Mouse (Mus musculus) embryonic facial prominence, embryonic 10.5 days (tissue): ENCODE measurements around the gene Rhot2. TPM values are rescaled to one million over a fixed set of nuclear protein-coding genes. Genes with fewer than 3 reads are reported as not detected.

Experiments used
- DNase-seq: peaks from one replicate; pipeline ENCODE4 v3.0.0-alpha.2; 2017; ENCODE audit warnings: low spot score
- H3K27ac ChIP-seq: fragments of 300-500 bp; sonication (generic); replicated peaks from 2 replicates; pipeline ENCODE4 v1.5.1; 2016; ENCODE audit warnings: mild to moderate bottlenecking
- H3K27me3 ChIP-seq: fragments of 300-500 bp; sonication (generic); replicated peaks from 2 replicates; pipeline ENCODE4 v1.6.1; 2016; ENCODE audit warnings: low read depth, mild to moderate bottlenecking; ENCODE audit not compliant: poor library complexity, severe bottlenecking
- H3K36me3 ChIP-seq: fragments of 300-500 bp; sonication (generic); replicated peaks from 2 replicates; pipeline ENCODE4 v1.6.1; 2016; ENCODE audit warnings: mild to moderate bottlenecking, moderate library complexity
- H3K4me1 ChIP-seq: fragments of 300-500 bp; sonication (generic); 2 replicates; pipeline ENCODE4 v1.6.1; 2016
- H3K4me3 ChIP-seq: fragments of 300-500 bp; sonication (generic); 2 replicates; pipeline ENCODE4 v1.5.1; 2016; ENCODE audit warnings: mild to moderate bottlenecking, moderate library complexity
- H3K9me3 ChIP-seq: fragments of 300-500 bp; sonication (generic); 2 replicates; pipeline ENCODE4 v1.6.1; 2016; ENCODE audit warnings: mild to moderate bottlenecking
- whole genome bisulfite sequencing: fragments of 180-500 bp; shearing (Covaris S2); methylation state at CpG from one replicate; pipeline ENCODE4 v1.1.7; 2016; 5-methylcytosine and 5-hydroxymethylcytosine counted together
- polyA plus RNA-seq: library from polyadenylated mRNA; unstranded; fragments of >200 nt; fragmentation: Nextera tagmentation; extraction: Ambion mirVana; gene quantifications from 2 replicates; pipeline ENCODE4 v1.2.1, GENCODE M21; 2016

The Rhot2 gene
- polyA plus RNA-seq, 1 experiment from 2014 or later = 27.2 TPM

DNA sequence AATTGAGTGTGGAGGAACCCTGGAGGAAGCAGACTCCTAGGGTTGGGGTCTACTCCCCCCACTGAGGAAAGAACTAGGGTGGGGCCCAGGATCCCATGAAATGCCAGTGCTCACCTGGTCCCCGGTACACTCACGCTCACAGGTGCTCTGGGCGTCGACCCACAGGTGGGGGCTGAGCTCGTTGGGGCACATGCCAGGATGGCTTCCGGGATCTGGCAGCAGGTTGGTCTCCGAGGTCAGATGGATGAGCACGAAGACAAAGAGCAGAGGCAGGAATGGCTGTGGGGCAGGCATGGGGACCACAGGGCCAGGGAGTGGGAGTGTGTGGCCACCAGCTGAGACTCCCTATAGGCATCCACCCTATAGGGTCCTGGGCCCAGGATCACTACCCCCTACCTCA is 35.1 kb upstream of the Rhot2 start:
- no peaks in the 10 kb centered on the region for H3K9me3 ChIP-seq
- no peaks in the 10 kb centered on the region for H3K27me3 ChIP-seq
- 71% methylated on average over 8 of the region's 8 CpGs for WGBS
- peaks cover 59% of the 10 kb centered on the region for H3K36me3 ChIP-seq
- H3K4me3 ChIP-seq = peak overlapping the region; percentile 36
- DNase-seq = no peak
- H3K4me1 ChIP-seq = peaks cover 91% of the 10 kb centered on the region
- H3K27ac ChIP-seq = peak overlapping the region; percentile 89

DNA sequence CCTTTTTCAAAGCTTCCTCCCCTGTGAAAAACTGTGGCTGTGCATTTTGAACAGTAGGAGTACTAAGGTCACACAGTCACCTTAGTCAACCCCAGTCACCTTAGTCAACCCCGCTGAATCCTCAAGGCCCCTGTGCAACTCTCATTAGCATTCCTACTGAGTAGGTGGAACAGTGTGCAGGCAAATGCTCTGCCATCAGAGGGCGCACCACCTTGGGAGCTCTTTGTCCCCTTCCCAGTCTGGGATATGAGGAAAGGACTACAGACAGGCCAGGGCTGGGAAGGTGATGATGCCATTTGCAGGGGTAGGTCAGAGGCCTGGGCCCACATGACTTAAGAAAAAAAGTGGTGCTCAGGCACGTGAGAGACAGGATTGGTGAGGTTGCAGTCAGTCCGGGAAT is 34.6 kb upstream of the Rhot2 start:
- Histone ChIP-seq H3K27me3 (no peaks in the 10 kb centered on the region), H3K4me3 (peak overlapping the region; percentile 36), H3K4me1 (peaks cover 88% of the 10 kb centered on the region), H3K9me3 (no peaks in the 10 kb centered on the region), H3K27ac (peak overlapping the region; percentile 89), H3K36me3 (peaks cover 54% of the 10 kb centered on the region)
- WGBS = 49% methylated on average over 4 of the region's 4 CpGs
- peak; percentile 54 for DNase-seq

DNA sequence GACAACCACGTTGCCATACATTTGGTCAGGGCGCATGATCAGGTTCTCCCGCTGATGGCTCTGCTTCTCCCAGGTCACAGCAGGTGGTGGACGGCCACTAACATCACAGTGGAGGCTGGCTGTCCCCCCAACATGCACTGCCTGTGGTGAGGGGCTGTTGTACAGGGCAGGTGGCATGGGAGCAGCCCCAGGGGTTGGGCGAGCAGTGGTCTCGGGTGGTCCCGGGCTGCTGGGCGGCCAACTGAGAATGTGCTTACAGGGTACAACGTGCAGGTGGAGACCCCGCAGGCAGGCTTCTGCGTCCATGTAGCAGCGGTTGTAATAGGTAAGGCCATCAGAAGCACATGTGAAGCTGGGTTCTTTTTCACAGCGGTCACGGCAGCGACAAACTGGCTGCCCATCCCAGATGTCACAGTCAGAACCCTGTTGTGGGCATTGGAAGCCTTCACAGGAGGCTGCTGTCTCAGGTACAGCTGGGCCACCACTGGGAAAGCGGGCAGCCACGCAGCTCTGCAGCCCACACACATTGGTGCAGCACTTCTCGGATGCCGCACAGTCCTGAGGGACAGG is 34.0 kb upstream of the Rhot2 start:
- peaks cover 88% of the 10 kb centered on the region for H3K4me1 ChIP-seq
- DNase-seq = no peak
- WGBS = 89% methylated on average over 19 of the region's 19 CpGs
- no peaks in the 10 kb centered on the region for H3K27me3 ChIP-seq
- H3K4me3 ChIP-seq = peak overlapping the region; percentile 36
- no peaks in the 10 kb centered on the region for H3K9me3 ChIP-seq
- H3K27ac ChIP-seq = peak overlapping the region; percentile 89
- peaks cover 49% of the 10 kb centered on the region for H3K36me3 ChIP-seq

DNA sequence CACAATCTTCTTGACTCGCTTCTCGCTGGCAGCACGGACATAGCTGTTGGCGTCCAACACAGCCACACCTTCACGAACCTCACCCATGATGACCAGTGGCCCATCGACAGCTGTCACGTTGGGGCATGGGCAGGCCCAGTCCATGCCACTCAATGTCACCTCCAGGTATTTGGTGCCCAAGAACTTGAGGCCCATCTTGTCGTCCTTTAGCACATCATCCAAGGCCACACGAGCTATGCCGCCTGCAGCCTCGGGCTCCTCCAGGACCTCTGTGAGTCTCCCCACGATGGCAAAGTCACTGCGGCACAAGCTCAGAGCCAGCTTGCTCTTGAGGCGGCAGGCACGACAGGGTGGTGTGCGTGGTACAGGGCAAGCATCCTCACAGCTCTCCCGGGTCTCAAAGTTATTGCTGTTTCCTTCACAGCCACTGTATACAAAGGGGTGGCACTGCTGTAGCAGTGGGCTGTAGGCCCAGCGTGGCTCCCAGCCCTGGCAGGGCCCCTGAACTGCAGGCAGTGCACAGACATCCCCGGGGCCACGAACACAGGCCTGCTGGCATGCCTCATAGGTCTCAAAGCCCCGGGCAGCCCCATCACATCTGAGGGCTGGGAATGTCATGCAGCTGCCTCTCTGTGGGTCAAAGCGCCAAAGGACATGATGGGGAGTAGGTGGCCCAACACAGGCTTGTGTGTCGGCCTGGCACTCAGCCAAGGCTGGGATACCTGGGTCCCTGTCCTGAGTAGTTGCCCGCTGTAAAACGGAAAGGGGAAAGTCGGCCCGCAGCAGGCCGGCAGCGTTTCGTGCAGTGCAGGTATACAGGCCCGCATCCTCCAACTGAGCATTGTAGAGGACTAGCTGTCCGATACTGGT is 33.3 kb upstream of the Rhot2 start:
- no peak for DNase-seq
- Histone ChIP-seq H3K9me3 (no peaks in the 10 kb centered on the region), H3K27ac (no peak overlapping the region), H3K27me3 (no peaks in the 10 kb centered on the region), H3K4me1 (peaks cover 85% of the 10 kb centered on the region), H3K4me3 (no peak overlapping the region), H3K36me3 (peaks cover 41% of the 10 kb centered on the region)
- 94% methylated on average over 32 of the region's 32 CpGs for WGBS

DNA sequence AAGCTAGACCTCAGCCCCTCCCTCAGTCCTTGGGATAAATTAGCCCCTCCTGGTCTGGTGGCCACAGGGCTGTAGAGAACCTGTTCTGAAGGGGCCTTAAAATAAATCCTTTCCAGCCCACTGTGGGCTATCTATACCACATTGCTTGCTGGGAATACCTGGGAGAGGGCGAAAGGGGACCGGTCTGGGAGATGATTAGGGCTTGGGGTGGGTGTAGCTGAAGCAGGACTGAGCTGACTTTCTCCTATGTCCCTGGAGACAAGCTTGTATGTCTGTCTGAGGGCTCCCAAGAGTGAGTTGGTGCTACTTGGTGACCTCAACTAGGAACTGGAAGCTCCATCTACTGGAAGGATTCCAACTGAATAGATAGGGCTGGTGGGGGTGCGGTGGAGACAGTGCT is 32.4 kb upstream of the Rhot2 start:
- no peaks in the 10 kb centered on the region for H3K27me3 ChIP-seq
- no peak for DNase-seq
- H3K27ac ChIP-seq = no peak overlapping the region
- WGBS = 89% methylated on average over 3 of the region's 3 CpGs
- H3K9me3 ChIP-seq = no peaks in the 10 kb centered on the region
- H3K36me3 ChIP-seq = peaks cover 32% of the 10 kb centered on the region
- peak overlapping the region; percentile 73 for H3K4me3 ChIP-seq
- H3K4me1 ChIP-seq = peaks cover 80% of the 10 kb centered on the region

DNA sequence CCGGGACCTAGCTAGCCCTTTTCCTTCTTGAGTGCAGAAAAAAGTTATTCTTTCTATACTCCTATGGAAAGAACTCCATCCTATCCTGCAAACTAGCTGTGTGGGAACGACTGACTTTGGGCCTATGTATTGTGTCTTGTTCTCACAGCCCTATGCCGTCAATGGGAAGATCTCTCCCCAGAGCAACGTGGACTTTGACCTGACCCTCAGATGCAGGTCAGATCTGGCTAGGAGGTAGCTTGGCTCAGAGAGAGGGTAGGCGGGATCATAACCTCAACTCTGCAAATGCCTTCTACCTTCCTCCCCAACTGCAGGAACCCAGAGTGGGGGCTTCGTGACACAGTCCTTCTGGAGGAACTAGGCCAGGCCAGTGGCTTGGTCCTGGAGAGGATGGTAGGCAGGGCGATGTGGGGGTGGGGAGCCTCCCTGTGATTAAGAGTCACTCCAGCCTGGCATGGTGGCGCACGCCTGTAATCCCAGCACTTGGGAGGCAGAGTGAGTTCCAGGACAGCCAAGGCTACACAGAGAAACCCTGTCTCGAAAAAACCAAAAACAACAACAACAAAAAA is 31.8 kb upstream of the Rhot2 start:
- peak overlapping the region; percentile 73 for H3K4me3 ChIP-seq

DNA sequence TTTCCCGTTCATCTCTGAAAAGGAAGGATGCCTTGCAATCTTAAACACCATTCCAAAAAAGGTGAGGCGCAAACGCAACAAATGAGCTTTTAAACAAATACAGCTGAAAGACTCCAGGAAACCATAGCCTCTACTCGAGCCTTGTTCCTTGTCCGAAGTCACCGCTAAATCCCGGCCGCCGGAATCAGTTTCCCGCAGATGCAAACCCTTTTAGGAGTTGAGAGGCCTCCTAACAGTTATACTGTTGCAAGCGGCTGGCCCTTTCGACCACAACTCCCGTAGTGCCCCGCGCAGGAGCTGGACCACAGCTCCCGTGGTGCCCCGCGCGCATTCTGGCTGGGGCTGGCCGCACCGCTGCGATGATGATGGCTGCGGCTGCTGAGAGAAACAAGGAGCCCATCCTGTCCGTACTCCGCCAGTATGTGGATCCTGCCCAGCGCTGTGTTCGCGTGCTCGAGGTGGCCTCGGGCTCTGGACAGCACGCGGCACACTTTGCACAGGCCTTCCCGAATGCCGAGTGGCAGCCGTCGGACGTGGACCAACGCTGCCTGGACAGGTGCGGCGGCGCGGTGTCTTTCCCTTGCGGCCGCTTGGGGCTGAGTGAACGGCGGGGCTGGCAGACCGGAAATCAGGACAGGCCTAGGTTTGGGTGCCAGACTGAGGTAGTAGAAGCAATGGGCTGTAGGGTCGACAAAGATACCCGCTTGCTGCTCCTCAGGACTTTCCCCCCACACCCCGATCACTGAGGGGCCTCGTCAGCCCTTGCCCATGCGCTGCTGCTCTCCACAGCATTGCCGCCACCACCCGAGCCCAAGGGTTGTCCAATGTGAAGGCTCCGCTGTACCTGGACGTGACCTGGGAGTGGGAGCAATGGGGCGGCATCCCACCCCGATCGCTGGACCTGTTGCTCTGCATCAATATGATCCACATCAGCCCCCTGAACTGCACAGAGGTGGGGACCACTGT is 30.8 kb upstream of the Rhot2 start:
- H3K9me3 ChIP-seq = no peaks in the 10 kb centered on the region
- whole genome bisulfite sequencing = 2% methylated on average over 59 of the region's 59 CpGs

More for the DNA sequence above, 31.8 kb upstream of the Rhot2 start:
- Histone ChIP-seq H3K27me3 (no peaks in the 10 kb centered on the region), H3K4me1 (peaks cover 74% of the 10 kb centered on the region), H3K9me3 (no peaks in the 10 kb centered on the region), H3K36me3 (peaks cover 32% of the 10 kb centered on the region), H3K27ac (peak overlapping the region; percentile 91)
- no peak for DNase-seq
- WGBS = 48% methylated on average over 10 of the region's 10 CpGs

GRCm38 (mm10) chr17:25874721-25875170 is 30.1 kb upstream of the Rhot2 start, which contains the start of gene Mettl26:
Mettl26 (plus strand) TSS chr17:25875074.
- peaks cover 29% of the 10 kb centered on the region for H3K36me3 ChIP-seq
- DNase-seq = peak; percentile 92
- peak within 1 kb of the TSS; percentile 73 for H3K4me3 ChIP-seq
- H3K27ac ChIP-seq = peak within 1 kb of the TSS; percentile 91
- H3K27me3 ChIP-seq = no peaks in the 10 kb centered on the region
- peaks cover 57% of the 10 kb centered on the region for H3K4me1 ChIP-seq
- H3K9me3 ChIP-seq = no peaks in the 10 kb centered on the region
- under 1% methylated on average over 25 of the region's 25 CpGs for WGBS

More for the DNA sequence above, 30.8 kb upstream of the Rhot2 start:
- Histone ChIP-seq H3K36me3 (peaks cover 32% of the 10 kb centered on the region), H3K4me3 (peak overlapping the region; percentile 73), H3K4me1 (peaks cover 64% of the 10 kb centered on the region), H3K27ac (peak overlapping the region; percentile 91), H3K27me3 (no peaks in the 10 kb centered on the region)
- DNase-seq = peak; percentile 93

DNA sequence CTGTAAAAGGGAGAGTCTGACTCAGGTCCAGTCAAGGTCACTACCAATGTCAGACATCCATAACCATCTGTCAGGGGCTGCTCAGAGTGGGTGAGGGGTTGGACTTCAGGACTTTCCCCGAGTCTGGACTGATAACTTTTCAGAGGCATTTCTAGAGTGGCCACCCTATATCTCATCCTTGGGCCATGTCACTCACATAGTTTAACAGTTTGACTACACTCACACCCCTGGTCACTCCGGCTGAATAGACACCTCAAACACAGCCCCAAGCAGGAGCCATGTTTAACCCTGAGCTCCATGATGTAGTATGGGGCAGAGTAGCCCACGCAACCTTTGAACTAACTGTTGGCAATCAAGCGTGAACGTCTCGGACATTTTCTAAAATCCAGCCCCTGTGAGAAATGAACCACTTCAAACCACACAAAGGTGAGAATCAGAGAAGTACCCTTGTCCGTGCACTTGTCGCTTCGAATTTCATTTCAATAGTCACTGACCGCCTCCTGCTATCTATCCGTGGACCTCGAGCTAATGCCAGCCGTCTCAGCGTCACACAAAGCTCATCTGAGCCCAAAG is 29.6 kb upstream of the Rhot2 start:
- H3K4me3 ChIP-seq = peak overlapping the region; percentile 73
- 9% methylated on average over 14 of the region's 14 CpGs for WGBS
- H3K36me3 ChIP-seq = peaks cover 24% of the 10 kb centered on the region
- DNase-seq = no peak
- H3K27ac ChIP-seq = peak overlapping the region; percentile 91
- H3K27me3 ChIP-seq = no peaks in the 10 kb centered on the region
- peaks cover 56% of the 10 kb centered on the region for H3K4me1 ChIP-seq
- H3K9me3 ChIP-seq = no peaks in the 10 kb centered on the region

GRCm38 (mm10) chr17:25873405-25874147 is 28.9 kb upstream of the Rhot2 start:
- H3K4me1 ChIP-seq = peaks cover 56% of the 10 kb centered on the region
- no peaks in the 10 kb centered on the region for H3K27me3 ChIP-seq
- H3K36me3 ChIP-seq = peaks cover 18% of the 10 kb centered on the region
- H3K27ac ChIP-seq = peak overlapping the region; percentile 91
- 76% methylated on average over 11 of the region's 11 CpGs for WGBS
- peak overlapping the region; percentile 73 for H3K4me3 ChIP-seq
- no peaks in the 10 kb centered on the region for H3K9me3 ChIP-seq
- no peak for DNase-seq

DNA sequence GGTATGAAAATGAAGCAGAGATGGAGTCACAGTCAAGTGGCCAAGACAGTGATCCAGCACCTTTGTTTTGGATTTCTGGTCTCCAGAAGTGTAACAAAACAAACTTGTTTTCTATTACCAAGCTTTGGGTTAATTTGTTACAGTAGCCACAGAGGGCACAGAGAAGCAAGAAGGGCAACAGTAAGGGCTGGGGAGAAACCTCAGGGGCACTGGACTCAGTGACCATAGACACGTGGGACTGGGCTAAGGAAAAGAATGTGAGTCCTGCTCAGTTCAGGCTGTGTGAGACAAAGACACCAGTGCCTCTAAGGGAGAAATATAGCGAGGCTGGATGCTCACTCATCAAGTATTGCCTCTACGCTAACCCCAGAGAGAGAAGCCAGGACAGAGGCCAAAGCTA is 28.0 kb upstream of the Rhot2 start:
- H3K4me3 ChIP-seq = no peak overlapping the region
- peaks cover 9% of the 10 kb centered on the region for H3K36me3 ChIP-seq
- H3K27ac ChIP-seq = no peak overlapping the region
- no peaks in the 10 kb centered on the region for H3K27me3 ChIP-seq
- no peak for DNase-seq
- peaks cover 57% of the 10 kb centered on the region for H3K4me1 ChIP-seq
- H3K9me3 ChIP-seq = no peaks in the 10 kb centered on the region
- WGBS = 85% methylated on average over 3 of the region's 3 CpGs
